In genomic region chr2:75137983-75138745, GRCm38 (mm10) we compare ENCODE assay signal across 9 mouse cellular contexts.
DNase-seq lines count a peak whose midpoint lies in the region; ATAC-seq and TF ChIP-seq lines count a peak whose summit lies in the region.
"Had no signal": no experiment of that assay in that cellular context is flagged by ENCODE, and none has a peak within 500 bp of the region (broad histone marks: within the 10 kb centered on the region; RNA-seq: fewer than 3 reads in every experiment).

No protein-coding gene starts in this region.

- H3K9ac ChIP-seq in ES-E14 (ENCODE audit: insufficient read depth, low read depth, low read length, poor library complexity, severe bottlenecking): no peak overlapping the region
- peak overlapping the region; percentile 31 for H3K9ac ChIP-seq in forebrain, embryonic 15.5 days (replicated peaks)
- no peak overlapping the region for H3K9ac ChIP-seq in lung, embryonic 14.5 days

- intact Hi-C loops in heart, postnatal 36 days (cut with DNase I): loop anchor here (1.0 to 5.0 kb wide), 6 partner anchors 81 to 449 kb away; no protein-coding TSS in a partner anchor

- H3K36me3 ChIP-seq in ES-E14 (ENCODE audit: control insufficient read depth, insufficient read depth, low read length, poor library complexity, severe bottlenecking): no peaks in the 10 kb centered on the region
- no peaks in the 10 kb centered on the region for H3K36me3 ChIP-seq in forebrain, embryonic 15.5 days
- H3K36me3 ChIP-seq in lung, embryonic 14.5 days (ENCODE audit: insufficient read depth): no peaks in the 10 kb centered on the region

- peaks cover 0 to 2% of the 10 kb centered on the region in 2 experiments; a peak in 1 of 4 replicates for H3K4me1 ChIP-seq in ES-E14 (ENCODE audit: control insufficient read depth in 2 of 2, insufficient read depth in 2 of 2, low read length in 2 of 2, poor library complexity in 1 of 2)
- no peaks in the 10 kb centered on the region for H3K4me1 ChIP-seq in brown adipose tissue, adult 24 weeks (ENCODE audit: control insufficient read depth, insufficient read depth, insufficient read length, low read length)
- H3K4me1 ChIP-seq in forebrain, embryonic 15.5 days: peaks cover 11% of the 10 kb centered on the region
- H3K4me1 ChIP-seq in lung, embryonic 14.5 days (ENCODE audit: insufficient read depth): no peaks in the 10 kb centered on the region

- peak; percentile 72 for ATAC-seq in forebrain, embryonic 15.5 days (replicated peaks)
- ATAC-seq in lung, embryonic 14.5 days (ENCODE audit: insufficient read depth): 0 out of 2 replicates have a peak, but pooled peaks have one; percentile 28

- 2% methylated on average over 29 of the region's 29 CpGs for WGBS in forebrain, embryonic 15.5 days
- 5% methylated on average over 29 of the region's 29 CpGs for WGBS in lung, embryonic 14.5 days

- no peak for DNase-seq in ES-E14 (ENCODE audit: low read depth, low spot score)
- DNase-seq in heart, postnatal 36 days: peak; percentile 79 to 84
- peak; percentile 69 to 80 for DNase-seq in layer of hippocampus, postnatal 10 days (ENCODE audit: low spot score in 2 of 2)
- DNase-seq in lung, embryonic 14.5 days: peak; percentile 73
- DNase-seq in retina, embryonic 14.5 days (ENCODE audit: low spot score): peak; percentile 80
- DNase-seq in urinary bladder, postnatal 14 days (ENCODE audit: low spot score): peak; percentile 78

- peaks cover 71% of the 10 kb centered on the region for H3K27me3 ChIP-seq in forebrain, embryonic 15.5 days
- H3K27me3 ChIP-seq in lung, embryonic 14.5 days (ENCODE audit: insufficient read depth, low read length): peaks cover 75% of the 10 kb centered on the region

- H3K4me3 ChIP-seq in ES-E14 (ENCODE audit: insufficient read depth in 1 of 2, low read depth in 1 of 2, low read length in 2 of 2, poor library complexity in 1 of 2, severe bottlenecking in 1 of 2): peak overlapping the region; percentile 48 to 54; a peak in 3 of 4 replicates
- peak overlapping the region; percentile 71 for H3K4me3 ChIP-seq in brown adipose tissue, adult 24 weeks (ENCODE audit: insufficient read depth, low read depth, low read length)
- peak overlapping the region; percentile 36 for H3K4me3 ChIP-seq in forebrain, embryonic 15.5 days
- H3K4me3 ChIP-seq in lung, embryonic 14.5 days (ENCODE audit: low read depth, low read length): peak overlapping the region; percentile 25
- H3K4me3 ChIP-seq: erythroblast, embryonic 14.5 days had no signal

- H3K4me2 ChIP-seq in forebrain, embryonic 15.5 days (replicated peaks): peak overlapping the region; percentile 59
- peak overlapping the region; percentile 67 for H3K4me2 ChIP-seq in lung, embryonic 14.5 days

- no peaks in the 10 kb centered on the region for H3K9me3 ChIP-seq in ES-E14 (ENCODE audit: control insufficient read depth, insufficient read depth, low read depth, low read length)
- H3K9me3 ChIP-seq in forebrain, embryonic 15.5 days: no peaks in the 10 kb centered on the region
- H3K9me3 ChIP-seq in lung, embryonic 14.5 days (ENCODE audit: low read depth, low read length): no peaks in the 10 kb centered on the region

- H3K27ac ChIP-seq in ES-E14 (ENCODE audit: insufficient read depth, low read depth, low read length, poor library complexity, severe bottlenecking): no peak overlapping the region
- no peak overlapping the region for H3K27ac ChIP-seq in brown adipose tissue, adult 24 weeks (replicated peaks; ENCODE audit: low read depth, low read length)
- H3K27ac ChIP-seq in forebrain, embryonic 15.5 days (replicated peaks): no peak overlapping the region
- H3K27ac ChIP-seq in lung, embryonic 14.5 days (ENCODE audit: low read depth): no peak overlapping the region

- TF ChIP-seq CTCF in lung, embryonic 14.5 days (IDR thresholded peaks at IDR 0.05; ENCODE audit: low read depth): peak; percentile 70

- in situ Hi-C loops in ES-E14 (cut with MboI; ENCODE audit: low sequenced_read_pairs in 2 of 2, unreplicated experiment in 2 of 2): no loop called here

TF ChIP-seq in ES-E14, 5 proteins besides CTCF, POLR2A, EP300 and RAD21:
- TF ChIP-seq HCFC1 (IDR thresholded peaks at IDR 0.05; ENCODE audit: borderline replicate concordance, insufficient read depth, low read length) (no peak), ZNF384 (IDR thresholded peaks at IDR 0.05; ENCODE audit: low read depth, low read length) (no peak), ZC3H11A (IDR thresholded peaks at IDR 0.05; ENCODE audit: borderline replicate concordance, low read depth, low read length) (peak; percentile 64; the same call in 1 of the 2 replicates)
